Mouse (Mus musculus) hindbrain, postnatal 0 days (tissue): ENCODE measurements at regions not wholly inside any gene's neighbourhood (a gene's known extent, or its start where the extent isn't known, plus 50 kb on each side); places are given as distances from the start of the nearest gene placed in this dataset.

Experiments used
- ATAC-seq: fragments of 200-750 bp; cut with Nextera tagmentation; 2 replicates; pipeline ENCODE4 v1.8.0; 2017; ENCODE audit warnings: mild to moderate bottlenecking, moderate TSS enrichment, moderate library complexity
- DNase-seq: peaks from one replicate; pipeline ENCODE4 v3.0.0-alpha.2; 2015; ENCODE audit warnings: low spot score
- H3K27ac ChIP-seq: fragments of 300-500 bp; sonication (generic); 2 replicates; pipeline ENCODE4 v1.5.1; 2014; ENCODE audit warnings: mild to moderate bottlenecking
- H3K27me3 ChIP-seq: fragments of 300-500 bp; sonication (generic); 2 replicates; pipeline ENCODE4 v1.6.1; 2014; ENCODE audit warnings: low read length, mixed read lengths; ENCODE audit not compliant: insufficient read depth
- H3K36me3 ChIP-seq: fragments of 300-500 bp; sonication (generic); 2 replicates; pipeline ENCODE4 v1.6.1; 2014; ENCODE audit warnings: low read length, mixed read lengths; ENCODE audit not compliant: insufficient read depth
- H3K4me1 ChIP-seq: fragments of 300-500 bp; sonication (generic); 2 replicates; pipeline ENCODE4 v1.6.1; 2014; ENCODE audit warnings: antibody characterized with exemption, low read length, mixed read lengths; ENCODE audit not compliant: insufficient read depth
- H3K4me2 ChIP-seq: fragments of 300-500 bp; sonication (generic); 2 replicates; pipeline ENCODE4 v1.6.1; 2014; ENCODE audit warnings: low read depth, mild to moderate bottlenecking, low read length, moderate library complexity, mixed read lengths
- H3K4me3 ChIP-seq: fragments of 300-500 bp; sonication (generic); 2 replicates; pipeline ENCODE4 v1.5.1; 2014; ENCODE audit warnings: low read length
- H3K9ac ChIP-seq: fragments of 300-500 bp; sonication (generic); replicated peaks from 2 replicates; pipeline ENCODE4 v1.6.1; 2014; ENCODE audit warnings: mild to moderate bottlenecking, low read length, moderate library complexity, mixed read lengths
- H3K9me3 ChIP-seq: fragments of 300-500 bp; sonication (generic); 2 replicates; pipeline ENCODE4 v1.6.1; 2016; ENCODE audit warnings: low read length, mixed read lengths
- CTCF ChIP-seq: IDR thresholded peaks from 2 replicates; pipeline ENCODE4 v1.5.1; 2016; ENCODE audit warnings: antibody characterized with exemption, control low read depth, low read depth
- WGBS: fragments of 180-500 bp; shearing (Covaris S2); extraction: QIAGEN DNeasy Blood & Tissue Kit; methylation state at CpG from one replicate; pipeline ENCODE4 v1.1.7; 2014; 5-methylcytosine and 5-hydroxymethylcytosine counted together

- H3K27ac ChIP-seq: no peak overlapping the region
- H3K4me3 ChIP-seq: no peak overlapping the region
- no peak overlapping the region for H3K4me2 ChIP-seq
- no peaks in the 10 kb centered on the region for H3K4me1 ChIP-seq
- ATAC-seq (no peak), DNase-seq (no peak)
- no peak for TF ChIP-seq CTCF
- H3K9me3 ChIP-seq: no peaks in the 10 kb centered on the region
- H3K27me3 ChIP-seq: no peaks in the 10 kb centered on the region
- no peaks in the 10 kb centered on the region for H3K36me3 ChIP-seq
- no peak overlapping the region for H3K9ac ChIP-seq
- 85% methylated on average over 14 of the region's 14 CpGs for WGBS
Observed at GRCm38 (mm10) chr12:109871021-109871420, 270.9 kb upstream of the Rtl1 start.

- no peak for TF ChIP-seq CTCF
- Histone ChIP-seq H3K27me3 (no peaks in the 10 kb centered on the region), H3K9ac (no peak overlapping the region), H3K9me3 (no peaks in the 10 kb centered on the region), H3K4me3 (no peak overlapping the region), H3K4me2 (no peak overlapping the region), H3K4me1 (no peaks in the 10 kb centered on the region), H3K36me3 (no peaks in the 10 kb centered on the region), H3K27ac (no peak overlapping the region)
- ATAC-seq: no peak
- 80% methylated on average over 7 of the region's 7 CpGs for WGBS
- no peak for DNase-seq
Observed at GRCm38 (mm10) chr12:109874466-109874865, 274.3 kb upstream of the Rtl1 start.

GRCm38 (mm10) chr12:109881108-109881507, 281.0 kb upstream of the Rtl1 start:
- ATAC-seq: no peak
- no peaks in the 10 kb centered on the region for H3K9me3 ChIP-seq
- no peaks in the 10 kb centered on the region for H3K36me3 ChIP-seq
- H3K4me3 ChIP-seq: no peak overlapping the region
- TF ChIP-seq CTCF: no peak
- H3K27me3 ChIP-seq: no peaks in the 10 kb centered on the region
- no peaks in the 10 kb centered on the region for H3K4me1 ChIP-seq
- WGBS: 47% methylated on average over 3 of the region's 3 CpGs
- H3K27ac ChIP-seq: no peak overlapping the region
- H3K9ac ChIP-seq: no peak overlapping the region
- no peak overlapping the region for H3K4me2 ChIP-seq
- DNase-seq: no peak

GRCm38 (mm10) chr12:109891206-109891605, 291.1 kb upstream of the Rtl1 start:
- Histone ChIP-seq H3K9me3 (no peaks in the 10 kb centered on the region), H3K27ac (no peak overlapping the region), H3K36me3 (no peaks in the 10 kb centered on the region), H3K4me2 (no peak overlapping the region), H3K4me3 (no peak overlapping the region), H3K27me3 (no peaks in the 10 kb centered on the region), H3K4me1 (no peaks in the 10 kb centered on the region), H3K9ac (no peak overlapping the region)
- no peak for TF ChIP-seq CTCF
- 86% methylated on average over 2 of the region's 2 CpGs for WGBS
- DNase-seq: no peak
- no peak for ATAC-seq

GRCm38 (mm10) chr12:109892834-109893233, 292.7 kb upstream of the Rtl1 start:
- no peak overlapping the region for H3K27ac ChIP-seq
- no peak overlapping the region for H3K4me2 ChIP-seq
- no peaks in the 10 kb centered on the region for H3K4me1 ChIP-seq
- ATAC-seq: no peak
- TF ChIP-seq CTCF: 0 out of 2 replicates have a peak, but pooled peaks have one; percentile 5
- DNase-seq: no peak
- no peaks in the 10 kb centered on the region for H3K27me3 ChIP-seq
- H3K9ac ChIP-seq: no peak overlapping the region
- no peaks in the 10 kb centered on the region for H3K36me3 ChIP-seq
- no peaks in the 10 kb centered on the region for H3K9me3 ChIP-seq
- no peak overlapping the region for H3K4me3 ChIP-seq

- ATAC-seq (no peak), DNase-seq (no peak)
- Histone ChIP-seq H3K9me3 (no peaks in the 10 kb centered on the region), H3K4me1 (no peaks in the 10 kb centered on the region), H3K27me3 (no peaks in the 10 kb centered on the region), H3K4me2 (no peak overlapping the region), H3K4me3 (no peak overlapping the region), H3K36me3 (no peaks in the 10 kb centered on the region), H3K9ac (no peak overlapping the region), H3K27ac (no peak overlapping the region)
- TF ChIP-seq CTCF: no peak
- WGBS: 67% methylated on average over 4 of the region's 4 CpGs
Observed at GRCm38 (mm10) chr12:109893657-109894056, 293.5 kb upstream of the Rtl1 start.

GRCm38 (mm10) chr12:109895389-109895788, 295.3 kb upstream of the Rtl1 start:
- H3K9me3 ChIP-seq: no peaks in the 10 kb centered on the region
- no peaks in the 10 kb centered on the region for H3K36me3 ChIP-seq
- no peaks in the 10 kb centered on the region for H3K27me3 ChIP-seq
- 64% methylated on average over 7 of the region's 7 CpGs for WGBS
- no peak for TF ChIP-seq CTCF
- H3K4me1 ChIP-seq: no peaks in the 10 kb centered on the region
- H3K27ac ChIP-seq: no peak overlapping the region
- H3K9ac ChIP-seq: no peak overlapping the region
- DNase-seq (no peak), ATAC-seq (no peak)
- H3K4me2 ChIP-seq: no peak overlapping the region
- no peak overlapping the region for H3K4me3 ChIP-seq
